Mouse (Mus musculus) liver, adult 2 months (tissue): ENCODE data around the gene Fgf7.

Source experiments
- CTCF ChIP-seq: fragments of 200-500 bp; IDR thresholded peaks from 2 replicates; pipeline ENCODE4 v1.5.1; 2011; ENCODE audit warnings: low read depth, low read length, control low read depth
- POLR2A ChIP-seq: fragments of 200-500 bp; IDR thresholded peaks from 2 replicates; pipeline ENCODE4 v1.6.1; 2011; ENCODE audit warnings: low read length, control low read depth; ENCODE audit not compliant: insufficient read depth; ENCODE audit errors: extremely low read depth

GRCm38 (mm10) chr2:126094616-126095015, 60.2 kb downstream of the Fgf7 start:
- no peak for TF ChIP-seq POLR2A
- no peak for TF ChIP-seq CTCF
